Mouse (Mus musculus): Measurements from ENCODE around the gene Rbm5. TPM values are rescaled to one million over a fixed set of nuclear protein-coding genes. Genes with fewer than 3 reads are reported as not detected.

Gene Rbm5
- polyA plus RNA-seq, 1 experiment from 2014 or later: 283 TPM

- H3K27me3 ChIP-seq: 0 out of 2 replicates have a peak, but pooled peaks cover 3% of the 10 kb centered on the region
- peak overlapping the region; percentile 63 for H3K4me3 ChIP-seq
- WGBS: 8% methylated on average over 21 of the region's 21 CpGs
- no peaks in the 10 kb centered on the region for H3K9me3 ChIP-seq
- no peak for ATAC-seq (replicated peaks)
- H3K4me1 ChIP-seq: peaks cover 57% of the 10 kb centered on the region
- peak overlapping the region; percentile 90 for H3K27ac ChIP-seq (replicated peaks)
- peak overlapping the region; percentile 63 for H3K9ac ChIP-seq (replicated peaks)
- H3K36me3 ChIP-seq: peaks cover 13% of the 10 kb centered on the region; the same call in 1 of the 2 replicates
- H3K4me2 ChIP-seq (replicated peaks): peak overlapping the region; percentile 72
Observed at GRCm38 (mm10) chr9:107708439-107709095, 62.2 kb downstream of the Rbm5 start.

DNA sequence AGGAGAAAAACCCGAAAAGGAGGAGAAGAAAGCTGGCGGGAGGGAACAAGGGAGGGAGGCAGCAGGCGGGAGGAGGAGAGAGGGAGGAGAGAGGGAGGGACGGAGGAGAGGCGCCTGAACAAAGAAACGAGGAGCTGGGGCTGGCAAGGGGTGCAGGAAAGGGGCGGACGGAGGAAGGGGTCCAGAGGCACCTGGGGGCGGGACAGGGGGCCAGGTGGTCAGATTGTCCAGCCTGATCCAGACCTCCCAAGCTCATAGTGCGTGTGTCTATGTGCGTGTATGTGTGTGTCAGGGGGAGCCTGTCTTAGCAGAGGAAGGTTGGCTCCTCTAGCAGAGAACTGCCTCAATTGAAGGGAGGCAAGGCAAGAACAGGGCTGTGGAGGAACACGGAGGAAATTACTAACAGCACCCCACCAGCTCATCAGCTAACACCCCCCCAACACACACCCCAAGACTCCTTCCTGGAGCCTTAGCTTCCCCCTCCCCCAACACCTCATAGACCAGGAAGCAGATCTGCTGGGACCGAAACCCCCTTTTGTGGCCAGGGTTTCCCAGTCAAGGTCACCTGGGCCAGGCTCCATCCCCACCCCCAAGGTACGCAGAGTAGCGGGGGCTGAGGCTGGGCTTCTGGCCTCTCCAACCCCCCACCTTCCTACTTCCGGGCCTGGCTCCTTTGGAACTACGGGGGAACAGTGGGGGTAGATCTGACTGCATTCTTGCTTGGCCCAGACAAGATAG lies 62.9 kb downstream of the Rbm5 start:
- peak; percentile 24 for ATAC-seq (replicated peaks)
- Histone ChIP-seq H3K27me3 (0 out of 2 replicates have a peak, but pooled peaks cover 3% of the 10 kb centered on the region), H3K4me1 (peaks cover 64% of the 10 kb centered on the region), H3K9me3 (no peaks in the 10 kb centered on the region), H3K27ac (replicated peaks) (peak overlapping the region; percentile 90), H3K36me3 (peaks cover 14% of the 10 kb centered on the region; the same call in 1 of the 2 replicates), H3K9ac (replicated peaks) (peak overlapping the region; percentile 63), H3K4me3 (peak overlapping the region; percentile 63), H3K4me2 (replicated peaks) (peak overlapping the region; percentile 72)
- WGBS: 3% methylated on average over 17 of the region's 17 CpGs

GRCm38 (mm10) chr9:107706781-107707211 lies 64.0 kb downstream of the Rbm5 start:
- peak overlapping the region; percentile 72 for H3K4me2 ChIP-seq (replicated peaks)
- H3K27me3 ChIP-seq: 0 out of 2 replicates have a peak, but pooled peaks cover 3% of the 10 kb centered on the region
- H3K36me3 ChIP-seq: peaks cover 14% of the 10 kb centered on the region; the same call in 1 of the 2 replicates
- peak overlapping the region; percentile 63 for H3K4me3 ChIP-seq
- peaks cover 73% of the 10 kb centered on the region for H3K4me1 ChIP-seq
- no peaks in the 10 kb centered on the region for H3K9me3 ChIP-seq
- H3K27ac ChIP-seq (replicated peaks): peak overlapping the region; percentile 90
- 4% methylated on average over 14 of the region's 14 CpGs for WGBS
- peak overlapping the region; percentile 63 for H3K9ac ChIP-seq (replicated peaks)
- 0 out of 2 replicates have a peak, but pooled peaks have one; percentile 1 for ATAC-seq (replicated peaks)

GRCm38 (mm10) chr9:107703337-107704122 lies 67.3 kb downstream of the Rbm5 start:
- WGBS: 57% methylated on average over 14 of the region's 14 CpGs
- Histone ChIP-seq H3K36me3 (peaks cover 14% of the 10 kb centered on the region; the same call in 1 of the 2 replicates), H3K9ac (replicated peaks) (0 out of 2 replicates have a peak overlapping the region, but pooled peaks have one; percentile 3), H3K27ac (replicated peaks) (peak overlapping the region; percentile 34; the same call in 1 of the 2 replicates), H3K4me1 (peaks cover 91% of the 10 kb centered on the region), H3K9me3 (no peaks in the 10 kb centered on the region), H3K4me3 (no peak overlapping the region), H3K4me2 (replicated peaks) (no peak overlapping the region), H3K27me3 (0 out of 2 replicates have a peak, but pooled peaks cover 3% of the 10 kb centered on the region)
- no peak for ATAC-seq (replicated peaks)

DNA sequence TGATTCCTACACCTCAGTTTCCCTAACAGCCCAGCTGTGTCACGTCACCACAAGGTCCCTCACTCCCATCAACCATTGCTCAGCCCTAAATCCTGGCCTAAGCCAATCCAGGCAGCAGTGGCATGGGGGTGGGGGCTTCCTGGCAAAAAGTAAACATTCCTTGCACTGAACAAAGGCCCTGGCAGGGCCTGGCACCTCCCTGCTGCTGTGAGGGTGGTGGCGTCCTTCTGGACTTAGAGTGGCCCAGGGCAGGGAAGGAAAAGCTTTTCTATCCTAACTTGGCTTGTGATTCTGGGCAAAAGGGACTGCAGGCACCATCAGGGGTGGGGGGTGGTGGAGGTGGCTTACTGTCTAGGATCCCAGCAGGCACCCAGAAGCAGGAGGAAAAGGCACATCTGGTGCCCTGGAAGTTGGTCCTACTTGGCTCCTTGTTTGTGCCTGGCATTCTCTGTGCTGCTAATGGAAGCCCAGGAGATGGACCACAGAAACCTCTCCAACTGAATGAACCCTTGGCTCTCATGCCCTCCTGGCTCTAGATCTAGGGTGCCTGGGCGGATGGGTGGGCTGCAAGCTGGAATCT lies 68.1 kb downstream of the Rbm5 start:
- peak overlapping the region; percentile 34; the same call in 1 of the 2 replicates for H3K27ac ChIP-seq (replicated peaks)
- WGBS: 59% methylated on average over 3 of the region's 3 CpGs
- H3K4me3 ChIP-seq: no peak overlapping the region
- H3K4me1 ChIP-seq: peaks cover 91% of the 10 kb centered on the region
- no peaks in the 10 kb centered on the region for H3K9me3 ChIP-seq
- H3K36me3 ChIP-seq: peaks cover 14% of the 10 kb centered on the region; the same call in 1 of the 2 replicates
- ATAC-seq (replicated peaks): no peak
- no peak overlapping the region for H3K4me2 ChIP-seq (replicated peaks)
- 0 out of 2 replicates have a peak, but pooled peaks cover 3% of the 10 kb centered on the region for H3K27me3 ChIP-seq
- no peak overlapping the region; the same call in 1 of the 2 replicates for H3K9ac ChIP-seq (replicated peaks)

- Histone ChIP-seq H3K9me3 (no peaks in the 10 kb centered on the region), H3K27me3 (0 out of 2 replicates have a peak, but pooled peaks cover 3% of the 10 kb centered on the region), H3K27ac (replicated peaks) (peak overlapping the region; percentile 81), H3K36me3 (peaks cover 14% of the 10 kb centered on the region; the same call in 1 of the 2 replicates), H3K4me1 (peaks cover 90% of the 10 kb centered on the region), H3K4me3 (no peak overlapping the region), H3K4me2 (replicated peaks) (peak overlapping the region; percentile 16), H3K9ac (replicated peaks) (0 out of 2 replicates have a peak overlapping the region, but pooled peaks have one; percentile 1)
- WGBS: 28% methylated on average over 12 of the region's 12 CpGs
- ATAC-seq (replicated peaks): peak; percentile 56; the same call in 1 of the 2 replicates
Observed at GRCm38 (mm10) chr9:107701594-107701993, 69.2 kb downstream of the Rbm5 start.

GRCm38 (mm10) chr9:107700114-107700571 lies 70.7 kb downstream of the Rbm5 start:
- 0 out of 2 replicates have a peak, but pooled peaks cover under 1% of the 10 kb centered on the region for H3K27me3 ChIP-seq
- H3K4me2 ChIP-seq (replicated peaks): peak overlapping the region; percentile 12; the same call in 1 of the 2 replicates
- H3K4me3 ChIP-seq: no peak overlapping the region
- H3K4me1 ChIP-seq: peaks cover 78% of the 10 kb centered on the region
- 28% methylated on average over 6 of the region's 6 CpGs for WGBS
- H3K36me3 ChIP-seq: peaks cover 11% of the 10 kb centered on the region; the same call in 1 of the 2 replicates
- ATAC-seq (replicated peaks): peak; percentile 30; the same call in 1 of the 2 replicates
- H3K9me3 ChIP-seq: no peaks in the 10 kb centered on the region
- H3K9ac ChIP-seq (replicated peaks): no peak overlapping the region
- H3K27ac ChIP-seq (replicated peaks): peak overlapping the region; percentile 81

GRCm38 (mm10) chr9:107699376-107699980 lies 71.3 kb downstream of the Rbm5 start:
- no peak overlapping the region; the same call in 1 of the 2 replicates for H3K9ac ChIP-seq (replicated peaks)
- no peaks in the 10 kb centered on the region for H3K27me3 ChIP-seq
- H3K36me3 ChIP-seq: peaks cover 8% of the 10 kb centered on the region; the same call in 1 of the 2 replicates
- 14% methylated on average over 9 of the region's 9 CpGs for WGBS
- 0 out of 2 replicates have a peak overlapping the region, but pooled peaks have one; percentile 24 for H3K4me2 ChIP-seq (replicated peaks)
- H3K9me3 ChIP-seq: no peaks in the 10 kb centered on the region
- H3K27ac ChIP-seq (replicated peaks): peak overlapping the region; percentile 81
- no peak overlapping the region for H3K4me3 ChIP-seq
- H3K4me1 ChIP-seq: peaks cover 77% of the 10 kb centered on the region
- no peak for ATAC-seq (replicated peaks)

DNA sequence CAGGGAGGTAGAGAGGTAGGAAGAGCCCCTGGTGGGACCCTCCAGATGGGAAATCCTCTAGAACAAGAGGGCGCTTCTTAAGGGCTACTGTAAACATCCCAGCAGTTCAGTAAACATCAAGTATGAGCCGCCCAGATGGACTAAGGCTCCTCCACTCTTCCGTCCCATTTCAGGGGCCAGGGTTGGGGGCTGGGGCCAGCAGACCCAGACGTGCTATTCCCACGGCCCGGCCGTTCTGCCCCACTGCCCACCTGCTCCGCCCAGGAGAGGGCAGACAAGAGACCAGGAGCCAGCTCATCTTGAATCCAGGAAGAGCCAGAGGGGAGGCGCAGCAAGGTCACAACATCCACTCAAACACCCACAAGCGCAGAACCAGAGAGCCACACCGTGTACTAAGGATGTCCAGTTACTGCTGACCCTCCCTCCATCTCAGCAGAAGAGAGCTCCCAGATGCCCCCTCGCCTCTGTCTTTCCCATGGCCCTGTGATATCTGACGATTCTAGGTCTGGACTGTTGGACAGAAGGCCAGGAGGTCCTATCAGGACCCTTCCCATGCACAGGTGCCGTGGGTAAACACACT lies 72.1 kb downstream of the Rbm5 start:
- WGBS: 9% methylated on average over 14 of the region's 14 CpGs
- no peak for ATAC-seq (replicated peaks)

DNA sequence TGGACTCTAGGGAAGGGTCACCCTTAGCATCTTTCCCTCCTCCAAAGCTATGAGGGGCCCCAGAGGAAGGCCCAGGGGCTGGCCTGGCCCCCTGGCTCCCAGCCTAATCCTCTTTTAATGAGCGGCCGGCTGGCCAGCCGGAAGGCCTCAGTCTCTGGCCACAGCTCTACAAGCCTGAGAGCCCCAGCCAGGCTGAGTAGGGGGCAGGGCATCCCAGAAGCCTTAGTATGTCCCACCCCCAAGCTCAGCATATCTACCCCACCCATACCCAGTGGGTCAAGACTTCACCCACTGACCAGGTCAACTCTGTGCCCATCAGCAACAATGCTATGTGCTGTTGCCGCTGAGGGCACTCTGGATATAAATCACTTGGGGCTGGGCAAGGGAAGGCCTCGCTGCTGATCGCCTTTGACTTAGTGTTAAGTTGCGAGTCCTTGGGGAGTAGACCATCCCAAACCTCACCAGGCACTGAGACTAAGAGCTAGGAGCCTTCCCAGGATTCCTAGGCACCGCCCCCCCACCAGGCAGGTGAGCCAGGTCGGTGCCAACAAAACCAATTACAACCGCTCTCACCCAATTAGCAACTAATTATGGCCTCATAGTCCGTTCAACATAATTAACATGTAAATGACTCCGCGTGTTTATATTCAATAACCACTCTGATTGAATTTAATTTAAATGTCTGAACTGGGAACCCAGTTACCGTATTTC lies 72.8 kb downstream of the Rbm5 start:
- peak; percentile 23; the same call in 1 of the 2 replicates for ATAC-seq (replicated peaks)
- no peaks in the 10 kb centered on the region for H3K27me3 ChIP-seq
- H3K27ac ChIP-seq (replicated peaks): peak overlapping the region; percentile 62
- 2% methylated on average over 14 of the region's 14 CpGs for WGBS
- peaks cover 70% of the 10 kb centered on the region for H3K4me1 ChIP-seq
- no peak overlapping the region for H3K9ac ChIP-seq (replicated peaks)
- H3K36me3 ChIP-seq: no peaks in the 10 kb centered on the region
- H3K4me2 ChIP-seq (replicated peaks): peak overlapping the region; percentile 21
- no peaks in the 10 kb centered on the region for H3K9me3 ChIP-seq
- no peak overlapping the region for H3K4me3 ChIP-seq

More for the DNA sequence above, 72.1 kb downstream of the Rbm5 start:
- Histone ChIP-seq H3K9ac (replicated peaks) (0 out of 2 replicates have a peak overlapping the region, but pooled peaks have one; percentile 8), H3K9me3 (no peaks in the 10 kb centered on the region), H3K36me3 (0 out of 2 replicates have a peak, but pooled peaks cover 2% of the 10 kb centered on the region), H3K4me1 (peaks cover 70% of the 10 kb centered on the region), H3K27ac (replicated peaks) (peak overlapping the region; percentile 62; the same call in 1 of the 2 replicates), H3K4me3 (no peak overlapping the region), H3K4me2 (replicated peaks) (peak overlapping the region; percentile 24), H3K27me3 (no peaks in the 10 kb centered on the region)

Data from forebrain, embryonic 15.5 days (tissue).